Mouse (Mus musculus): ENCODE results near the gene Uhrf1bp1l.
A peak's percentile ranks its signal among the peaks of the same experiment; 100 is the strongest.

The Uhrf1bp1l gene

GRCm38 (mm10) chr10:89746581-89746980 is 1.8 kb downstream of the Uhrf1bp1l start:
- no peak for DNase-seq

GRCm38 (mm10) chr10:89747221-89747905 is 2.6 kb downstream of the Uhrf1bp1l start:
- DNase-seq = peak in 1 of 2 experiments; percentile 23

GRCm38 (mm10) chr10:89747911-89748310 is 3.1 kb downstream of the Uhrf1bp1l start:
- DNase-seq = no peak

- DNase-seq = no peak
Observed at GRCm38 (mm10) chr10:89748619-89749018, 3.8 kb downstream of the Uhrf1bp1l start.

GRCm38 (mm10) chr10:89751069-89751468 is 6.3 kb downstream of the Uhrf1bp1l start:
- DNase-seq = no peak

- DNase-seq = no peak
Observed at GRCm38 (mm10) chr10:89755231-89755630, 10.4 kb downstream of the Uhrf1bp1l start.

GRCm38 (mm10) chr10:89760772-89761171 is 16.0 kb downstream of the Uhrf1bp1l start:
- DNase-seq = no peak

- no peak for DNase-seq
Observed at GRCm38 (mm10) chr10:89764457-89765121, 19.8 kb downstream of the Uhrf1bp1l start.

- DNase-seq = no peak
Observed at GRCm38 (mm10) chr10:89765790-89766714, 21.3 kb downstream of the Uhrf1bp1l start.

- DNase-seq = no peak
Observed at GRCm38 (mm10) chr10:89768352-89769020, 23.7 kb downstream of the Uhrf1bp1l start.

GRCm38 (mm10) chr10:89769096-89769495 is 24.3 kb downstream of the Uhrf1bp1l start:
- no peak for DNase-seq

GRCm38 (mm10) chr10:89771894-89772293 is 27.1 kb downstream of the Uhrf1bp1l start:
- DNase-seq = no peak

- no peak for DNase-seq
Observed at GRCm38 (mm10) chr10:89776029-89776428, 31.2 kb downstream of the Uhrf1bp1l start.

GRCm38 (mm10) chr10:89791870-89792269 is 47.1 kb downstream of the Uhrf1bp1l start:
- no peak for DNase-seq

- DNase-seq = no peak
Observed at GRCm38 (mm10) chr10:89794121-89794520, 49.3 kb downstream of the Uhrf1bp1l start.

- DNase-seq = no peak
Observed at GRCm38 (mm10) chr10:89819146-89819545, 74.4 kb downstream of the Uhrf1bp1l start.

- DNase-seq = peak; percentile 51 to 67
Observed at GRCm38 (mm10) chr10:89823906-89824305, 79.1 kb downstream of the Uhrf1bp1l start.

- DNase-seq = no peak
Observed at GRCm38 (mm10) chr10:89826896-89827295, 82.1 kb downstream of the Uhrf1bp1l start.

- DNase-seq = no peak
Observed at GRCm38 (mm10) chr10:89832334-89832733, 87.5 kb downstream of the Uhrf1bp1l start.

- DNase-seq = peak; percentile 55 to 65
Observed at GRCm38 (mm10) chr10:89833166-89833565, 88.4 kb downstream of the Uhrf1bp1l start.

GRCm38 (mm10) chr10:89837476-89837875 is 92.7 kb downstream of the Uhrf1bp1l start:
- peak in 1 of 2 experiments; percentile 16 for DNase-seq

- peak in 1 of 2 experiments; percentile 8 for DNase-seq
Observed at GRCm38 (mm10) chr10:89838834-89839233, 94.0 kb downstream of the Uhrf1bp1l start.

- peak; percentile 36 to 40 for DNase-seq
Observed at GRCm38 (mm10) chr10:89850951-89851350, 106.2 kb downstream of the Uhrf1bp1l start.

Data from kidney, postnatal 25 days (tissue).